Mouse (Mus musculus): Measurements from ENCODE around the gene Fbxw11. TPM values are rescaled to one million over a fixed set of nuclear protein-coding genes. Genes with fewer than 3 reads are reported as not detected.

The Fbxw11 gene
- polyA plus RNA-seq, 1 experiment from 2014 or later = 95.8 TPM

DNA sequence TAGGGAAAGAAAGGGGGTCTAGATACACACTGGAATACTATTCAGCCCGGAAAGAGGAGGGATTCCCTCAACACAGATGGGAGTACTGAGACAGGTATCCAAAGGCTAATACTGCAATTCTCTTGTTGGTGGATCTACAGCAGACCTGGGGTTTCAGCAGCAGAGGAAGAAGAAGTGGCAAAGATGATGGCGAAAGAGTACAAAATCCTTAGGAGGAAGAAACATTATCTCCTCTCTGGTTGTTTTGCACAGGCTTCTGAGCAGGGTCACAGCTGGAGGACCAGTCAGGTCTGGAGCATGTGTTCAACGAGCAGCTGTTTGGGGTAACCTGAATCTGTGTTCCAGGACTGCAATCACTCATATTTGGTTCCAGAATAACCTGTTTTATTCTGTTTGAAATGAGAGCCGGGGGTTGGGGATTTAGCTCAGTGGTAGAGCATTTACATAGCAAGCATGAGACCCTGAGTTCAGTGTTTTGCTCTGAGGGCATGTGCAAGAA lies 12.8 kb upstream of the Fbxw11 start:
- H3K4me2 ChIP-seq (ENCODE audit: low read depth, low read length, severe bottlenecking) = no peak overlapping the region
- H3K36me3 ChIP-seq (ENCODE audit: control insufficient read depth, insufficient read depth, low read length) = no peaks in the 10 kb centered on the region
- DNase-seq (ENCODE audit: low spot score) (no peak), ATAC-seq (replicated peaks; ENCODE audit: low FRiP score) (no peak)
- no peak overlapping the region for H3K27ac ChIP-seq (ENCODE audit: low read depth, low read length)
- H3K4me1 ChIP-seq (replicated peaks; ENCODE audit: control insufficient read depth, insufficient read depth, low read length) = no peaks in the 10 kb centered on the region
- 89% methylated on average over 4 of the region's 4 CpGs for WGBS
- no peak overlapping the region for H3K4me3 ChIP-seq (ENCODE audit: low read depth, low read length)
- H3K9ac ChIP-seq (ENCODE audit: low read length) = no peak overlapping the region
- no peaks in the 10 kb centered on the region for H3K9me3 ChIP-seq (ENCODE audit: control insufficient read depth, low read length)
- H3K27me3 ChIP-seq (ENCODE audit: control insufficient read depth, insufficient read depth, low read length) = no peaks in the 10 kb centered on the region

- Histone ChIP-seq H3K36me3 (ENCODE audit: control insufficient read depth, insufficient read depth, low read length) (no peaks in the 10 kb centered on the region), H3K27ac (ENCODE audit: low read depth, low read length) (no peak overlapping the region), H3K9me3 (ENCODE audit: control insufficient read depth, low read length) (no peaks in the 10 kb centered on the region), H3K4me2 (ENCODE audit: low read depth, low read length, severe bottlenecking) (no peak overlapping the region), H3K27me3 (ENCODE audit: control insufficient read depth, insufficient read depth, low read length) (no peaks in the 10 kb centered on the region), H3K4me1 (replicated peaks; ENCODE audit: control insufficient read depth, insufficient read depth, low read length) (no peaks in the 10 kb centered on the region), H3K9ac (ENCODE audit: low read length) (no peak overlapping the region), H3K4me3 (ENCODE audit: low read depth, low read length) (no peak overlapping the region)
- DNase-seq (ENCODE audit: low spot score) (no peak), ATAC-seq (replicated peaks; ENCODE audit: low FRiP score) (no peak)
- WGBS = 96% methylated on average over 5 of the region's 5 CpGs
Observed at GRCm38 (mm10) chr11:32632671-32633070, 9.9 kb upstream of the Fbxw11 start.

- no peak overlapping the region for H3K9ac ChIP-seq (ENCODE audit: low read length)
- 69% methylated on average over 3 of the region's 3 CpGs for WGBS
Observed at GRCm38 (mm10) chr11:32633542-32633941, 9.0 kb upstream of the Fbxw11 start.

DNA sequence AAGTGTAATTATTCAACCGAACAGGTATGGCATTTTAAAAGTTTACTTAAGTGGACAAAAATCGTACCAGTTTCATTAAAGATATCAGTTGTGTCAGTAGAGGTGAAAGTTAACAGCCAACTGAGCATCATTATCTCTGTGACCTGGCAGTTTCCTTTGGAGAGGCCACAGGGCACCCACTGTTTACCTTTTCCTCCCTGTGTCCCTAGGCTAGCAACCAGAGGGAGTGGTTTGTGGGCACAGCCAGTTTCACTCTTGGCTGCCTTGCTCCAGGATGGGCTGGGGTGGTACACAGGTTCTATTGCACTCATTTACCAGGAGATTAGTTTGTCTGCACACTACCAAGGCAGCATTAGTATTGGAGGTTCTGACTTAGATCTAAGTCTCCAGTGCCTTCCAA lies 8.4 kb upstream of the Fbxw11 start:
- no peak overlapping the region for H3K4me2 ChIP-seq (ENCODE audit: low read depth, low read length, severe bottlenecking)
- H3K4me1 ChIP-seq (replicated peaks; ENCODE audit: control insufficient read depth, insufficient read depth, low read length) = no peaks in the 10 kb centered on the region
- no peak overlapping the region for H3K4me3 ChIP-seq (ENCODE audit: low read depth, low read length)
- H3K36me3 ChIP-seq (ENCODE audit: control insufficient read depth, insufficient read depth, low read length) = no peaks in the 10 kb centered on the region
- DNase-seq (ENCODE audit: low spot score) = no peak
- H3K27ac ChIP-seq (ENCODE audit: low read depth, low read length) = no peak overlapping the region
- 91% methylated on average over 2 of the region's 2 CpGs for WGBS
- ATAC-seq (replicated peaks; ENCODE audit: low FRiP score) = no peak
- H3K27me3 ChIP-seq (ENCODE audit: control insufficient read depth, insufficient read depth, low read length) = no peaks in the 10 kb centered on the region
- H3K9ac ChIP-seq (ENCODE audit: low read length) = no peak overlapping the region
- no peaks in the 10 kb centered on the region for H3K9me3 ChIP-seq (ENCODE audit: control insufficient read depth, low read length)

More at GRCm38 (mm10) chr11:32633542-32633941, 9.0 kb upstream of the Fbxw11 start:
- no peak overlapping the region for H3K4me3 ChIP-seq (ENCODE audit: low read depth, low read length)
- DNase-seq (ENCODE audit: low spot score) = peak; percentile 45
- no peaks in the 10 kb centered on the region for H3K4me1 ChIP-seq (replicated peaks; ENCODE audit: control insufficient read depth, insufficient read depth, low read length)
- H3K27ac ChIP-seq (ENCODE audit: low read depth, low read length) = no peak overlapping the region
- no peak for ATAC-seq (replicated peaks; ENCODE audit: low FRiP score)
- H3K4me2 ChIP-seq (ENCODE audit: low read depth, low read length, severe bottlenecking) = no peak overlapping the region
- H3K9me3 ChIP-seq (ENCODE audit: control insufficient read depth, low read length) = no peaks in the 10 kb centered on the region
- H3K36me3 ChIP-seq (ENCODE audit: control insufficient read depth, insufficient read depth, low read length) = no peaks in the 10 kb centered on the region
- no peaks in the 10 kb centered on the region for H3K27me3 ChIP-seq (ENCODE audit: control insufficient read depth, insufficient read depth, low read length)

DNA sequence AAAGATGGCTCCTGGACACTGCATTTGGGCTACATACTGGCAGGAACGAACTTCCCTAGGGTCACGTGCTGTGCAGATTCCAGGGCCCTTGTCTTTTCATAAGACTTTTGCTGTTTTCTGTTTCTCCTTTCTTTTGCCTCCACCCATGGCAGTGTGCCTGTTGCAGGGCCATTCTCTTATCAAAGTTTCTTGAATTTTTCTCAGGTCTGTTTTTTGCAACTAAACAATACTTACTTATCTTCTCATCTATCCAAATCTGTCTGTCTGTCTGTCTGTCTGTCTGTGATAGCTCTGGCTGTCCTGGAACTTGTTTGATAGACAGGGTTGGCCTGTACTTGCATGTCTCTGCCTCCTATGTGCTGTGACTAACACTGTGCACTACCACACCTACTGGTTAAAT lies 7.7 kb upstream of the Fbxw11 start:
- H3K4me2 ChIP-seq (ENCODE audit: low read depth, low read length, severe bottlenecking) = no peak overlapping the region
- no peaks in the 10 kb centered on the region for H3K36me3 ChIP-seq (ENCODE audit: control insufficient read depth, insufficient read depth, low read length)
- WGBS = 66% methylated on average over 2 of the region's 2 CpGs
- ATAC-seq (replicated peaks; ENCODE audit: low FRiP score) (no peak), DNase-seq (ENCODE audit: low spot score) (no peak)
- no peaks in the 10 kb centered on the region for H3K4me1 ChIP-seq (replicated peaks; ENCODE audit: control insufficient read depth, insufficient read depth, low read length)
- H3K9ac ChIP-seq (ENCODE audit: low read length) = no peak overlapping the region
- no peak overlapping the region for H3K27ac ChIP-seq (ENCODE audit: low read depth, low read length)
- H3K27me3 ChIP-seq (ENCODE audit: control insufficient read depth, insufficient read depth, low read length) = no peaks in the 10 kb centered on the region
- no peak overlapping the region for H3K4me3 ChIP-seq (ENCODE audit: low read depth, low read length)
- no peaks in the 10 kb centered on the region for H3K9me3 ChIP-seq (ENCODE audit: control insufficient read depth, low read length)

DNA sequence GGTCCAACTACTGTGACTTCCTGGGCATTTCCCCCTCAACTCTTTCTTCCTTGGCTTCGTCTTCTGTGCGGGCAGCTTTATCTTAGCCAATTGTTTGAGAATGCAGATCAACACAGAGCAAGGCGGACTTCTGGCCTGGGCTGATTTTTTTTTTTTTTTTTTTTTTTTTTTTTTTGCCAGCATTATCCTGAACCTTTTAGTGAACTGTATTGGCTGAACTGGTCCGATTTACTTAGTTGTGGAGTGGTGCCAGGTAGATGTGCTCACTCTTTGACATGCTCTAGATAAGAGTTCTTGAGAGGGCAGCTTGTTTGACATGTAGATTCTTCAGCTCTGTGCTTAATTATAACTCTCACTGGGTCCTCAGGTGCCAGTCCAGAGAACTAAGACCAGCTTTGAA lies 6.2 kb upstream of the Fbxw11 start:
- WGBS = 83% methylated on average over 4 of the region's 4 CpGs
- H3K9me3 ChIP-seq (ENCODE audit: control insufficient read depth, low read length) = no peaks in the 10 kb centered on the region
- no peak overlapping the region for H3K4me2 ChIP-seq (ENCODE audit: low read depth, low read length, severe bottlenecking)
- H3K4me3 ChIP-seq (ENCODE audit: low read depth, low read length) = no peak overlapping the region
- ATAC-seq (replicated peaks; ENCODE audit: low FRiP score) (no peak), DNase-seq (ENCODE audit: low spot score) (no peak)
- no peak overlapping the region for H3K9ac ChIP-seq (ENCODE audit: low read length)
- H3K4me1 ChIP-seq (replicated peaks; ENCODE audit: control insufficient read depth, insufficient read depth, low read length) = no peaks in the 10 kb centered on the region
- no peaks in the 10 kb centered on the region for H3K36me3 ChIP-seq (ENCODE audit: control insufficient read depth, insufficient read depth, low read length)
- no peak overlapping the region for H3K27ac ChIP-seq (ENCODE audit: low read depth, low read length)
- no peaks in the 10 kb centered on the region for H3K27me3 ChIP-seq (ENCODE audit: control insufficient read depth, insufficient read depth, low read length)

DNA sequence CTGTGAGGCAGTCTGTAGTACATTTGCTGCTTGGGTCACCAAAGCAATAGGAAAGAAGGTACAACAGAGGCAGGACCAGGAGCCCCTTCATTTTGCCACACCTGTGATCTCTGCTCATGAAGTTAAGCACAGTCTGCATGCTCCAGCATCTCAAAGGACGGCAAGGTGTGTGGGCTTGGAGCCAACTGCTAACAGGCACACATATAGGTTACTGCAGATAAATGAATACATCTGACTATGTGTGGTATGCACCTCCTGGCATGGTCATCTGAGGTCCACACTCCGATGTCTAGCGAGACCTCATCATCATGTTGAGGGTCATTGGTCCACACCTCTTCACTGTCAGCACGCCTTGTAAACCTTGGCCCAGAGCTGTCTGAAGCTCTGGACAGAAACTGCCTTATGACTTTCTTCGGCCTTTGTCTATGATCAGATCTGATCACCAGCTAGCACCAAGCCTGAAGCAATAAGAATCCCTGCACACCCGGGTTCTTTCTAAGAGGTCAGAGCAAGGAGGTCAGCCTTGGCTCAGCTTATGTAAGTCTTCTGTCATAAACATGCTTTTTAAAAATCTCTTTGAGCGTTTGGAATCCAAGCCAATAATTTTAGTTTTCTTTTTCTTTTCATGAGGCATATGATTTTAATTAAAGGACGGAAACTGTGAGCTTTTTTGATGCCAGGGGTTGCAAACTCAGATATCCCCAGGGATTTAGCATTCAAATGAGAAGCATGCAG lies 3.8 kb upstream of the Fbxw11 start:
- Histone ChIP-seq H3K27me3 (ENCODE audit: control insufficient read depth, insufficient read depth, low read length) (no peaks in the 10 kb centered on the region), H3K27ac (ENCODE audit: low read depth, low read length) (no peak overlapping the region)
- 84% methylated on average over 8 of the region's 8 CpGs for WGBS

GRCm38 (mm10) chr11:32640617-32641016 lies 1.9 kb upstream of the Fbxw11 start:
- Histone ChIP-seq H3K27me3 (ENCODE audit: control insufficient read depth, insufficient read depth, low read length) (no peaks in the 10 kb centered on the region), H3K27ac (ENCODE audit: low read depth, low read length) (no peak overlapping the region), H3K4me3 (ENCODE audit: low read depth, low read length) (no peak overlapping the region), H3K9me3 (ENCODE audit: control insufficient read depth, low read length) (no peaks in the 10 kb centered on the region), H3K4me1 (replicated peaks; ENCODE audit: control insufficient read depth, insufficient read depth, low read length) (no peaks in the 10 kb centered on the region), H3K36me3 (ENCODE audit: control insufficient read depth, insufficient read depth, low read length) (no peaks in the 10 kb centered on the region), H3K9ac (ENCODE audit: low read length) (no peak overlapping the region), H3K4me2 (ENCODE audit: low read depth, low read length, severe bottlenecking) (no peak overlapping the region)
- ATAC-seq (replicated peaks; ENCODE audit: low FRiP score) (no peak), DNase-seq (ENCODE audit: low spot score) (no peak)
- 91% methylated on average over 4 of the region's 4 CpGs for WGBS

More for the DNA sequence above, 3.8 kb upstream of the Fbxw11 start:
- H3K4me2 ChIP-seq (ENCODE audit: low read depth, low read length, severe bottlenecking) = no peak overlapping the region
- H3K36me3 ChIP-seq (ENCODE audit: control insufficient read depth, insufficient read depth, low read length) = no peaks in the 10 kb centered on the region
- no peak overlapping the region for H3K9ac ChIP-seq (ENCODE audit: low read length)
- no peaks in the 10 kb centered on the region for H3K9me3 ChIP-seq (ENCODE audit: control insufficient read depth, low read length)
- H3K4me1 ChIP-seq (replicated peaks; ENCODE audit: control insufficient read depth, insufficient read depth, low read length) = no peaks in the 10 kb centered on the region
- no peak for ATAC-seq (replicated peaks; ENCODE audit: low FRiP score)
- peak; percentile 42 for DNase-seq (ENCODE audit: low spot score)
- no peak overlapping the region for H3K4me3 ChIP-seq (ENCODE audit: low read depth, low read length)
